Mouse (Mus musculus) activated CD4-positive, CD25-positive, alpha-beta regulatory T cell (primary cell): ENCODE data around the gene Dnaja3. TPM values are rescaled to one million over a fixed set of nuclear protein-coding genes. Genes with fewer than 3 reads are reported as not detected.

Source experiments
- polyA plus RNA-seq, 2 experiments: library from polyadenylated mRNA; unstranded; fragments of 100-300 nt; shearing (Covaris generic); gene quantifications; one replicate each; pipeline ENCODE4 v1.2.1; 2017

Gene Dnaja3
- 10 to 100 TPM; 32.8 to 35.8 TPM for polyA plus RNA-seq

GRCm38 (mm10) chr16:4639831-4640237 lies at the start of gene Dnaja3, which contains the start of gene Vasn:
Dnaja3 (plus strand) TSS chr16:4639989.
Vasn (plus strand) TSS chr16:4639941.

DNA sequence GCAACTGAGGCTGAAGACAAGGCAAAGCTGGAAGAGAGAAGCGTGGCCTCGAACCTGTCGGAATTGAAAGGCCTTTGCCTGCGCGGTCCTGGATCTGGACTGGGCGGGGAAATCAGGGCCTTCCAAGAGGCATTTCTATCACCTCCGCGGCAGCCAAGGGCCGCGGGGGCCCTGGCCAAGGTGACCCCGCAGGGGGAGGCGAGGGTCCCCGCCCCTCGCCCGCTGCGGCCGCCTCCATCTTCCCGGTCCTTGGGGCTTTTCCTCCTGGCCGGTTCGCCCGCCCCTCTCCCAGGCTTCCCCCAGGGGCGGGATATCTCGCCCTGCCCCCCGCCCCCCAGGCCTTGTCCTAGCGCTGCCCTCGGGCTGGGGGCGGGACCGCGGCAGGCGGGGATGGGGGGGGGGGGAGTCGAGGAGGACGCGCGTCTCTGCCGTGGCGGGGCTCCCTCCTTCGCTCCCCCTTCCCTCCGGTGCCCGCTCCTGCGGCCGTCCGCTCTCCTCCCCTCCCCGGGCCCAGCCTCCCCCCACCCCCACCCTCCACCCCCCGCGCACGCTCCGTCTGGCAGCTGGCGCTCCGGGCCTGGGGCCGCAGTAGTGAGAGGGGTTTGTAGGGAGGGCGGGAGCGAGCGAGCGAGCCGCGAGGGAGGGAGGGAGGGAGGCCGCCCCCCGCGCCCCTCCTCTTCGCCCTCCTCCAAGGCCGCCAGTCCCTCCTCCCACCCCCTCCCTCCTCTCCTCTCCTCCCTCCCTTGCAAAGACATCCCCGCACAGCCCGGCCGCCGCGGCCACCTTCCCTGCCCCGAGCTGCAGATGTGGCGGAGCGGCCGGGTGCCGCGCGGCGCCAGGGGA lies 45.6 kb upstream of the Dnaja3 start, which contains the start of gene Glis2:
Glis2 (plus strand) TSS at position 743 of the 843 bp plus-strand sequence.

GRCm38 (mm10) chr16:4624481-4625110 lies 15.2 kb upstream of the Dnaja3 start, which contains the start of gene Pam16:
Pam16 (minus strand) TSS chr16:4624988.

GRCm38 (mm10) chr16:4679121-4680018 lies 39.6 kb downstream of the Dnaja3 start, which contains the start of gene Coro7:
Coro7 (minus strand) TSS chr16:4679777.

DNA sequence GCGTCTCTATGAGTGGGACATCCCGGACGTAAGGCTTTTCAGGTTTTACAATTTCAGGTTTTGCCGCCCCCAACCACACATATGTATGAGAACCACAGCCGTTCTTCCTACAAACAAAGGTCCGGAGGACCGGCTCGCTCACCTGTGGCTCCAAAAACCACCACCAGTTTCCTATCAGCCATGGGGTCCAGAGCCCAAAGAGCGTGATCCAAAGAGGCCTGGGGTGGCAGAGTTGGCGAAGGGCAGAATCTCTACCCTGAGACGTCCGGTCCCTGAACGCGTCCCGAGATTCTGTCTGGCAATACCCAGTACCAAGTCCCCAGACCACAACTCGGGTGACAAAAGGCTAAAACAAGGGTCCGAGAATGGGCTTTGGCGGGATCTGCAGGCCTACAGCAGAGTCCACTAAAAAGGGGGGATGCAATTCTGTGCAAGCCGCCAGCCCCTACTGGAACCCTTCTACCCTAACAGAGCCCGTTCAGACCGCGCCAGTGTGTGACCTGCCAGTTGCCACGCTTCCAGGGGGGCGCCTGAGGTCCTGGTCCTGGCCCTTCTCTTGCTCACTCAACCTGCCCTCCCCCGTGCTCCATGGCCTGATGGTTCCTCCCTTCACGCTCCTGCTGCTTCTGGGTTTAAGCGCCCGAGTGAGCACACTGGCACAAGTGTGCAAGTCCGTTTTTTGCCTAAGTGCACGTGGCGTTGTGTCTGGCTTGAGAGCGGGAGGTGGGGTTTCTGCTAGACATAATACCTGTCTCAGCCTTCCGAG lies 79.1 kb downstream of the Dnaja3 start, which contains the start of gene Nmral1:
Nmral1 (minus strand) TSS at position 604 of the 766 bp plus-strand sequence.

GRCm38 (mm10) chr16:4725780-4726527 lies 86.2 kb downstream of the Dnaja3 start, which contains the start of gene Hmox2:
Hmox2 (plus strand) TSS chr16:4726361.

Other genes starting within 250 kb of the Dnaja3 start
- gene Adcy9, start 219.5 kb upstream of the Dnaja3 start, polyA plus RNA-seq = 1 to 10 TPM in 1 of 2 experiments, under 1 TPM in 1; 0.26 to 1.2 TPM
- under 1 TPM; 0.10 to 0.50 TPM for gene Srl, start 98.2 kb upstream of the Dnaja3 start, polyA plus RNA-seq
- gene Tfap4, start 80.1 kb upstream of the Dnaja3 start, polyA plus RNA-seq = 1 to 10 TPM; 1.3 to 1.9 TPM
- gene Glis2, start 45.3 kb upstream of the Dnaja3 start, polyA plus RNA-seq = 1 to 10 TPM in 1 of 2 experiments, under 1 TPM in 1; 0.23 to 1.2 TPM
- gene Pam16, start 15.0 kb upstream of the Dnaja3 start, polyA plus RNA-seq = 10 to 100 TPM in 1 of 2 experiments, 1 to 10 TPM in 1; 9.9 to 10.0 TPM
- 1 to 10 TPM in 1 of 2 experiments, under 1 TPM in 1; 0.47 to 1.5 TPM for gene Vasn, start within 50 bp of the Dnaja3 start, polyA plus RNA-seq
- gene Coro7, start 39.8 kb downstream of the Dnaja3 start, polyA plus RNA-seq = 100 to 1,000 TPM in 1 of 2 experiments, 10 to 100 TPM in 1; 82.0 to 176 TPM
- gene Nmral1, start 79.4 kb downstream of the Dnaja3 start, polyA plus RNA-seq = 10 to 100 TPM; 13.8 to 24.6 TPM
- 100 to 1,000 TPM in 1 of 2 experiments, 10 to 100 TPM in 1; 90.8 to 101 TPM for gene Hmox2, start 86.4 kb downstream of the Dnaja3 start, polyA plus RNA-seq
- 10 to 100 TPM; 27.8 to 50.8 TPM for gene Cdip1, start 150.3 kb downstream of the Dnaja3 start, polyA plus RNA-seq
- gene 4930562C15Rik, start 195.4 kb downstream of the Dnaja3 start, polyA plus RNA-seq = 1 to 10 TPM in 1 of 2 experiments, under 1 TPM in 1; 0.13 to 1.7 TPM
- gene Ubald1, start 240.3 kb downstream of the Dnaja3 start, polyA plus RNA-seq = 10 to 100 TPM; 47.1 to 53.4 TPM
- gene Mgrn1, start 246.3 kb downstream of the Dnaja3 start, polyA plus RNA-seq = 10 to 100 TPM; 46.6 to 48.3 TPM